ENCODE assay signal across 9 mouse cellular contexts in the genomic region with DNA sequence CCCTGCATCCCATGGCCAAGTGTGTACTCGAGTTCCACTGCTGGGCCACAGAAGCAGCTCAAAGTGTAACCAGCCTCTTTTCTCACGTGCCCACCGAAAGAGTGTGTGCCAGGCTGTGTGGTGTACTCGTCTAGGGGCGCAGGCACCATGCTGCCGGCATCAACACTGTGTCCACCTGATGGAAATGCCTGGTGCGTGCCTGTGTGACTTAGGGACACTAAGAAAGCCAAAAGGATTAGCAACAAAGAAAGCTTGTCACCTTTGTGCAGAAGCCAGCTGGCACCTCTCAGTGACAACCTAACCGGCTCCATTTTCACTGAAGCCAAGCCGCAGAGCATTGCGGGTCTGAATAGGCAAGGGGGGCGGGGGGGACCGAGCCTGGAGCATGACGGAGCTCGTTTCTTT. TPM values are rescaled to one million over a fixed set of nuclear protein-coding genes. Genes with fewer than 3 reads are reported as not detected.
DNase-seq lines count a peak whose midpoint lies in the region; ATAC-seq lines count a peak whose summit lies in the region.
"Had no signal": no experiment of that assay in that cellular context is flagged by ENCODE, and none has a peak within 500 bp of the region (broad histone marks: within the 10 kb centered on the region; RNA-seq: fewer than 3 reads in every experiment).

No protein-coding gene starts in this region.

- H3K4me3 ChIP-seq in forebrain, embryonic 12.5 days (replicated peaks): no peak overlapping the region
- H3K4me3 ChIP-seq in midbrain, embryonic 12.5 days: no peak overlapping the region

- no peak overlapping the region for H3K9ac ChIP-seq in forebrain, embryonic 12.5 days
- no peak overlapping the region for H3K9ac ChIP-seq in midbrain, embryonic 12.5 days (replicated peaks)

- H3K4me2 ChIP-seq in forebrain, embryonic 12.5 days: peak overlapping the region; percentile 27; the same call in 1 of the 2 replicates
- H3K4me2 ChIP-seq in midbrain, embryonic 12.5 days (replicated peaks): peak overlapping the region; percentile 18

- peaks cover 42% of the 10 kb centered on the region for H3K27me3 ChIP-seq in forebrain, embryonic 12.5 days
- peaks cover 74% of the 10 kb centered on the region for H3K27me3 ChIP-seq in midbrain, embryonic 12.5 days

- intact Hi-C loops in heart, postnatal 25 days (cut with DNase I): no loop called here

- peak overlapping the region; percentile 76 for H3K27ac ChIP-seq in forebrain, embryonic 12.5 days
- peak overlapping the region; percentile 67 for H3K27ac ChIP-seq in midbrain, embryonic 12.5 days (replicated peaks)

- H3K4me1 ChIP-seq in forebrain, embryonic 12.5 days: peaks cover 42% of the 10 kb centered on the region
- H3K4me1 ChIP-seq in midbrain, embryonic 12.5 days: peaks cover 40% of the 10 kb centered on the region

- ATAC-seq in forebrain, embryonic 12.5 days (ENCODE audit: low FRiP score): peak; percentile 31; the same call in 1 of the 2 replicates
- ATAC-seq in midbrain, embryonic 12.5 days (ENCODE audit: low FRiP score, low read depth): peak; percentile 68

- WGBS in forebrain, embryonic 12.5 days: 18% methylated on average over 14 of the region's 14 CpGs
- 16% methylated on average over 14 of the region's 14 CpGs for WGBS in midbrain, embryonic 12.5 days

- DNase-seq in heart, adult 18-20 months: peak; percentile 33 to 50
- no peak for DNase-seq in heart, postnatal 25 days (ENCODE audit: low spot score)
- peak; percentile 93 for DNase-seq in cerebellum, adult 11-12 months
- no peak for DNase-seq in lung, postnatal 14 days
- DNase-seq in lung, postnatal 36 days: no peak
- DNase-seq in adrenal gland, postnatal 4 days (ENCODE audit: low spot score in 2 of 2): no peak
- DNase-seq: spleen, adult 18-20 months had no signal

- no peaks in the 10 kb centered on the region for H3K9me3 ChIP-seq in forebrain, embryonic 12.5 days
- no peaks in the 10 kb centered on the region for H3K9me3 ChIP-seq in midbrain, embryonic 12.5 days

- H3K36me3 ChIP-seq in forebrain, embryonic 12.5 days (replicated peaks): no peaks in the 10 kb centered on the region
- no peaks in the 10 kb centered on the region for H3K36me3 ChIP-seq in midbrain, embryonic 12.5 days

RNA-seq across cellular contexts. Expression of a gene that starts 49.1 kb away (rescaled TPM):
- total RNA-seq in heart, adult 18-20 months (2021): 100 to 1,000 TPM; 131 to 137 TPM
- total RNA-seq in heart, postnatal 25 days (2021): 100 to 1,000 TPM; 113 to 123 TPM
- polyA plus RNA-seq in forebrain, embryonic 12.5 days (2016; fragmentation: Nextera tagmentation; extraction: Ambion mirVana): 22.8 and 24.7 TPM in 2 replicates
- polyA plus RNA-seq in midbrain, embryonic 12.5 days (2016; fragmentation: Nextera tagmentation; extraction: Ambion mirVana): 19.4 and 34.6 TPM in 2 replicates
- total RNA-seq in adrenal gland, postnatal 4 days (2021): 10 to 100 TPM; 42.9 to 48.9 TPM

Comparison
In these comparisons a context has a peak if more than half of its experiments do, and no peak if none do; other contexts are left out.
1. DNase-seq: peak in heart, adult 18-20 months (2 of 2) and cerebellum, adult 11-12 months (single experiment); none in heart, postnatal 25 days (single experiment), lung, postnatal 14 days (single experiment), lung, postnatal 36 days (single experiment) and adrenal gland, postnatal 4 days (0 of 2).